Mouse (Mus musculus) layer of hippocampus, adult 2 months (tissue): Measurements from ENCODE around the gene Zfp740. TPM values are rescaled to one million over a fixed set of nuclear protein-coding genes. Genes with fewer than 3 reads are reported as not detected.
A peak's percentile ranks its signal among the peaks of the same experiment; 100 is the strongest.

Experiments used
- DNase-seq, 2 experiments: peaks; one replicate each; pipeline ENCODE4 v3.0.0; 2022; ENCODE audit warnings: low spot score in 2 of 2
- H3K27ac ChIP-seq: fragments of 200-600 bp; 2 replicates; pipeline ENCODE4 v1.8.1; 2022
- H3K4me3 ChIP-seq: fragments of 200-600 bp; 2 replicates; pipeline ENCODE4 v1.8.1; 2022; ENCODE audit warnings: mild to moderate bottlenecking
- CTCF ChIP-seq: fragments of 200-600 bp; conservative IDR thresholded peaks from 2 replicates; pipeline ENCODE4 v1.8.1; 2022; ENCODE audit warnings: antibody characterized with exemption, mild to moderate bottlenecking, moderate library complexity
- total RNA-seq, 2 experiments: library from RNA; stranded (reverse); gene quantifications; 2 replicates each; pipeline ENCODE4 v1.2.3; 2021

Zfp740 gene
- total RNA-seq, 2 experiments from 2014 or later = 68.3 to 76.5 TPM

DNA sequence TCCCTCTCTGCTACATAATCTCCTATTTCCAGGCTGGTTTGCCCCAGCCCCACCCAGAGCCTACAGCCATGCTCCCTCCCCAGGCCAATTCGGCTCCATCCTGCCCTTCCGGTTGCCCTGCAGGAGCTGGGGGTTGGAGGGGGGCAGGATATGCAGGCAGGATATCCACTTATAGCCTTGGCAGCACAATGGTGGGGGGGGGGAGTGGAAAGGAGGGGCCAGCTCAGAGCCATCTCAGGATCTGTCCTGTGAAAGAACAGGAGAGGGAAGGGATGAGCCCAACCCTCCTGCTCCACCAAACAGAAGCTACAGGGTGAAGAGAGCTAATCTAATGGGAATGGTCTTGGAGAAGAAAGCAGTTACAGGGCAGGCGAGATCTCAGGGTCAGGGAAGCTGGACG lies 37.6 kb downstream of the Zfp740 start:
- TF ChIP-seq CTCF = no peak
- H3K4me3 ChIP-seq = no peak overlapping the region
- H3K27ac ChIP-seq = no peak overlapping the region
- DNase-seq = no peak

DNA sequence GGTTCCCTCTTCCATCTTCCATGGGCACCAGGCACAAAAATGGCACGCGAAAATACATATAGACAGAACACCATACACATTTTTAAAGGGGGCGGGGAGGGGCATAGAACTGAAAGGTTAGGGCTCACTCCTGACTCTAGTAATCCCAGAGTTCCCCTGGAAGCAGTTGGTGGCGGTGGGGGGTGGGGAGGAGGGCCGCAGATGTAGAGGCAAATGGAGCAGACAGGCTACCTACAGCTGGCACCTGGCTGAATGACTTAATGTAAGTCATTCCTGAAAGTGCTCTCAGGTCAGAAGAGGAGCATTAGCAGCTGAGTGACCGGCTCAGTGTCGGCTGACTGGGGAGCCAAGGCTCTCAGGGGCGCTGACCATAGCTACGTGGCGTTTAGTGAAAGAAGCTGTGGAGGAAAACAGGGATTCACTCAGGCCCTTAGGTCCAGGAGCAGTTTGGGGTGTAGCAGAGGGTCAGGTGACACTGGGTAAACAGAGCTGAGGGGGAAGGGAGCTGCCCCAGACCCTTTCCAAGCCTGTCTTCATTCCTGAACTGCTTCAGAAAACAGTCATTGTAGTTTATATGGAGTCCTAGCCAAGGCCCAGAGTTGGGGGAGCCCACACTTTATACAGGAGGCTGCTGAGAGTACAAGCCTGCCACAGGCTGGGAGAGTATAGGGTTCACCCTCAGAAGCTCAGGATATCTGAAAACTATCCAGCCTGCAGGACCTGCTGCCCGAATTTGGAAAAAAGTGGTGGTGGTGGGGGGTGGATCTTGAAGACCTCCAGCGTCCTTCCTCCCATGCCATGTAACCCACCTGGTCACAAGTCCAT lies 39.6 kb downstream of the Zfp740 start:
- DNase-seq = no peak
- TF ChIP-seq CTCF = no peak
- Histone ChIP-seq H3K4me3 (no peak overlapping the region), H3K27ac (no peak overlapping the region)

DNA sequence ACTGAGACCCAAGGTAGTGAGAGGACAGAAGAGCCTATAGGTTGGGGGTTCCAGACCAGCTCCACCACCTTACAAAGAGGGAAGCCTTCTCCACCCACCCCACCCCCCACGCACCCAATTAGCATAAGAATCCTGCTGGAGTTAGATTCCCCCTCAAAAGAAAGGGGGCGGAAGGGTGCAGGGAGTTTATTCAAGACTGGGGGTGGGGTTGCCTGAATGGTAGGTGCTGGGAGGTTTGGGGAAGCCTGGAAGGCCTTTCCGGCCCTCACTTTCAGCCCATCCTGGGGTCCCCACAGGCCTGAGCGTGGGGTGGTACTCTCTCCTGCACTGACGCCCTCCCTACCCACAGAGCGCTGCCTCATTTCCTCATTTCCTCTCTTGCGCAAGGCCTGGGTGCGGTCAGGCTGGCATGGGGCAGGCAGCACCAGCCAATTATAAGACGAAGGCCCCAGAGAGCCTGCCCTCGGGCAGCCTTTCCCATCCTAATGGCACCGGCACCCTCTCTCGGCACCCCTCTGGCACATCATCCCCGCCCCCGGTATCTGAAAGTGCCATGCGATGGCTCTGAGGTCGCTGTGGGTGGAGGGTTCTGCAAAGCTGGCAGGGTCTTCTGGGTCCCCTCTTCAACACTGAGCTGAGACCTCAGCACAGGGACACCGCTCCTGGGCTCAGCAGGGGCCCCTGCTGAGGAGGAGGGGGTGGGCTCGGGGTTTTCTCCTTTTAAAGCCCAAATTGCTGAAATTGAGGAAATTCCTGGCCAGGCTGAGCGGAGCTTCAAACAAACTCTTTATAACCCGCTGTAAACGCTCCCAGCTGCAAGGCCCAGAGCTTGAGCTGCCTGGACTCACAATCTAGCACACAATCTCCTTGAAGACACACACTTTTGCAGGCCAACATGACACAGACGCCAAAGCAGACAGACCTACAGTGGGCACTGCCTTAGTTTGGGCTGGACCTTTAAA lies 40.5 kb downstream of the Zfp740 start:
- H3K27ac ChIP-seq = peak overlapping the region; percentile 95
- peak overlapping the region; percentile 79; the same call in 1 of the 2 replicates for H3K4me3 ChIP-seq
- DNase-seq = no peak
- no peak for TF ChIP-seq CTCF

DNA sequence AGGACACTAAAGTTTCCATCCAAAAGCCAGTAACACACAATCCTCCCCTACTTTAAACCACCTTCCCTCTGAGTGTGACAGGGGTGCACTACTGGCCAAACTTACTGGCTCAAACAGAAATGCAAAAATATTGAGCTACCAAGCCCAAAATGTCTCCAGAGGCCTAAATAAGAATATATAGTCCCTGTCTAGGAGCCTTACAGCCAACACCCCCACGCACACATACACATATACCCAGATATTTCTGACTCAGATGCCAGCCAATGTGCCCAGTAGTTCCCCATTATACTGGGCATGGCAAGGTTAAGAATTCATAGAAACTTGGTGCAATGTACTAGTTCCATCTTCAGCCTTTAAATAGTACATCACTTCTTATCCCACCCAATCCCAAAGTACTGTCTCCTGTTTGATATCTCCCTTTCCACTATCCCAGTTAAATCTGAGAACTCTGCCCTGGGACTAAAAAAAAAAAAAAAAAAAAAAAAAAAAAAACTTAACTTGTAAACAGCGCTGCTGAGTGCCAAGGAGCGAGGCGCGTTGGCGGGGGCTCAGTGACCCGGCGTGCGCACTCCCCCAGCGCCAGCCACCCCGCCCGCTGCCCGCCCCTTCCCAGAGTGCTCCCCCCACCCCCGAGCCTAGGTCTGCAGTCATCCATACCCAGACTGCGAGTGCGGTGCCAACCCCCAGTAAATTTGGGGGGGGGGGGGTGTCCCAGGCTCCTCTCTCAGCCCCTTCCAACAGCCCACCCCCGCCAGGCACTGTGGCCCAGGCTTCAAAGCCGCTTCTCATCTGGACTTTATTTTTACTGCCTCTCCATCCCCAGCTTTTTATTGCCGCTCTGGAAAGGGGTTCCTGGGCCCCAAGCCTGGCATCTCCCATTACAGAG lies 41.5 kb downstream of the Zfp740 start:
- no peak for TF ChIP-seq CTCF
- no peak for DNase-seq
- H3K27ac ChIP-seq = peak overlapping the region; percentile 95
- peak overlapping the region; percentile 79 for H3K4me3 ChIP-seq

DNA sequence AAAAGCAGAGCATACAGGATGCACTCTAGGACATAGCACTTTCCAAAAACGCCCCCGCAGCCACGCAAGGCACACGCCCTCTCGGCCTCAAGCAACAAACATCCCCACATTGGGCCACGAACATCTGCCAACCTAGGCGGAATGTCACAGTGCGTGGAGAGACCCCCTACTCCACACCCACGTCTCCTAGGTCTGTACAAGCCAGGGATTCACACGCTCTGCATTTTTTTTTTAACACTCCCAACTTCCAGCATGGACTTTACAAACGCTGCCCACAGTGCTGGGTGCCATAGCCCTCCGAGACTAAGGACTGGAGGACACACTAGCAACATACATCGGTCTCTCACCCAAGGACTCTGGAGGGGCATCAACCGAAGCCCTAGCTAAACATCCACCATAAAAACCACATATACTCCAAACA lies 42.4 kb downstream of the Zfp740 start:
- Histone ChIP-seq H3K4me3 (peak overlapping the region; percentile 79), H3K27ac (peak overlapping the region; percentile 95)
- no peak for DNase-seq
- no peak for TF ChIP-seq CTCF

DNA sequence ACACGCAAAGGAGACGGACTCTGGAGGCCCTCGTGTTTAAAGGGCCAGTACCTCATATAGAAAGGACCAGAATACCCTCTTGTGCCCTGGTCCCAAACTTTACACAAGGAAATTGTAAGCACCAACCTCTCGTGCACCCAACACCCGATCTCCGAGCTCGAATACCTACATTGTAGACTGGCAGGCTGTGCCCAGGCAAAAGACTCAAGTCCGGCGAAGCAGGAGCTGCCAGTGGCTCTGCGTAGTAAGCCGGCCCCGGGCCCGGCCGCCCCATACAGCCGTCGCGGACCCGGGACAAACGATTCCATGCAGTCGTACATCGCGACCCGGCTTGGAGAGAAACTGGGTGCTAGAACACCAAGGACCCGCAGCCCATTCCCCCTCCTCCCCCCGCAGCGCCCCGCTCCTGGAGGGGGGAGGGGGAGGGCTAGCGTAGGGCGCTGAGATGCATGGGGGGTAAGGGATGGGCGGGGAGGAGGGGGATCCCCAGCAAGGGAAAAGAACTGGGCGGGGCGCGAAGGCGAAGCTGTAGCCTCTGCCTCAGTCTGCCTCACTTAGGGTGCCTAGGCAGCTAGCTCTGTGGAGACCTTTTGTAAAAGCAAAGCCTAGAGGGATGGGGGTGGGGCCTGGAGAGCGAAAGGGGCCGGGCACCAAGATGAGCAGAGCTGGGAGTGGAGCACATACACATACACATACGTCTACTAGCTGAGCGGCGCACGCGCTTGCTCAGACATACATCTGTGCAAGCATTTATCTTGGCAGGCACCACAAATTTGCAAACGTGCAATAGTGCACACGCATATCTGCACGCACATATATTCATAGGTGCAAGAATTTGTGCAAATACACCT lies 43.1 kb downstream of the Zfp740 start:
- TF ChIP-seq CTCF = no peak
- Histone ChIP-seq H3K4me3 (peak overlapping the region; percentile 79), H3K27ac (peak overlapping the region; percentile 95)
- peak; percentile 66 to 78 for DNase-seq

DNA sequence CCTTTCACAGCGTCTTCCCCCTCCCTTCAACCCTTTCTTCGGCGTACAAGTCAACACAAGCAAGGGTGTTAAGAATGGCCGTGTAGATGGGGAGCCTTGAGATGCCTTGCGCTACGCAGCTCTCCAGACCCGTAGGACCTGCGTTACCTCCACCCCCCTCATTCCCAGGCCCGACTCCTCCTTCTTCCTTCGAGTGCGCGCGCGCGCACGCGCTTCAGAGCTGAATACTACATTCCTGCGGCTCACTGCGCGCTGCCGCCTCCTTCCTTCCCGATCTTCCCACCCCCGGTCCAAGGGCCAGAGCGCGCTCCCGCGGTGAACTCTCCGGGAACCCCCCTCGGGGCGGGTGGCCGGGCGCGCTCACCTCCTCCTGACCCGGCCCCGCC lies 43.8 kb downstream of the Zfp740 start:
- peak overlapping the region; percentile 95 for H3K27ac ChIP-seq
- TF ChIP-seq CTCF = no peak
- H3K4me3 ChIP-seq = peak overlapping the region; percentile 79
- DNase-seq = peak; percentile 86 to 90

DNA sequence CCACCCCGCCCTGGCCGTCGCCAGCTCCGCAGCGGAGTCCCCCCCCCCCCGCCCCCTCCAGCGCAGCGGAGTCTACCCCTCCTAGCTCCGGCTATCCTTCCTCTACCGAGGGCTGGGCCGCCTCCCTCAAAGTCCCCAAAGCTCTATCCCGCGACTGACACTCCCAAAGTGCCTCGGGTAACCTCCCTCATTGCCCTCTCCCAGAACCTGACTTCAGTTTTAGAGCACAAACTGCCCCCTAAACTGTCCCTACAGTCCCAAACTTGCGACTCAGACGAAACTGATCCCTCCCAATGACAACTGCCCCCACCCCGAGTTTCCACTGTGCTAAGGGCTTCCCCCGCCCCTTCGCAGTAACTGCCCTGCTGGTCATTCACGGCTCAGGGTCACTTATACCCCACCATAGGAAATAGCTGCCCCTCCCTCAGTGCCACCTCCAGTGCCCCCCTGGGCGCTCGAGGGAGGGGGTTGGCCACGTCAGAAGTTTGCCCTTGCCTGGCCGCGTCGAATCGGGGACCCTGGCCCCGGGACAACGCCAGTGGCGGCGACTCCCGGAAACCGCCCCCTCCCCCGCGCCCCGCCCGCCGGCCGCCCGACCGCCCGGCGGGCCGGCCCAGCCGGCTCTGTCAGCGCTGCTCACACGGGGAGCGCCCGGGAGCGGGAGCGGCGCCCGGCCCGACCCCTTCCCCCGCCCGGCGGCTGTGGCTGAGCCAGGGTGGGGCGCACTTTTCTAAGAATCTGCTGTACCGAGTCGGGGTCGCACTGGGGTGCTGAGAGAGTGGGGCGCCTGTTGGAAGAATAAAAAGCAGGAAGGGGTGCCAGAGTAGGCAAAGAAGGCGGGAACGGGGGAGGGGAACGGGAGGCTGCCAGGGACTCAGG lies 44.4 kb downstream of the Zfp740 start:
- H3K4me3 ChIP-seq = peak overlapping the region; percentile 79

DNA sequence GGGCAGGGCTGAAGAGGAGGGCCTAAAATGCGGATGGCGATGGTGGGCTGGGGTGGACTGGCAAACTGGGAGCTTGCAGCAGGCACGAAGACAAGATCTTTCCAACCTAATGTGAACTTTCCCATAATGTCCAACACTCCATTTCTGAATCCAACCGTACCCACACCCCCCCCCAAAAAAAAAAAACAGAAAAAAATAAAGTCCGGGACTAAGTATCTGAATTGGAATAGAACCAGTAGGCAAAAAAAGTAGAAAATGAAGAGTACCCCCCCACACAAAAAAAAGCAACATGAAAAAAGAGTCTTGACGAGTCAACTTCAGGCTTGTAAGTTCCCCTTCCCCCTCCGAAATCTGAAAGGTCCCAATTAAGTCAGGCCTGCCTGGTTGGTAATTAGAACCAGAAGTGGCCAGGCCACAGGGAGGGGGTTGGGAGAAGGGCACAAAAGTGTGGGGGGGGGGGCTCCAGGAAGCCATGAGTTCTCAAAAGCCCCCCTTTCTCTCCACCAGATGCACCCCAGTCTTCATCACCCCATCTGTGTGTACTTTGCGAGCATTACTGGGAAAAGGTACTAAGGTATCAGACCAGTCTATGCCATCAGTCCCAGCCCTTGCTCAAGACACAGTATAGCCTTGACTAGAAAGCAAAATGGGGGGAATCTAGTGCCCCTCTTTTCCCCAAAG lies 45.2 kb downstream of the Zfp740 start:
- DNase-seq = no peak
- Histone ChIP-seq H3K27ac (peak overlapping the region; percentile 95), H3K4me3 (peak overlapping the region; percentile 79)
- no peak for TF ChIP-seq CTCF

More for the DNA sequence above, 44.4 kb downstream of the Zfp740 start:
- peak in 1 of 2 experiments; percentile 59 for DNase-seq
- no peak; the same call in 1 of the 2 replicates for TF ChIP-seq CTCF
- H3K27ac ChIP-seq = peak overlapping the region; percentile 95

DNA sequence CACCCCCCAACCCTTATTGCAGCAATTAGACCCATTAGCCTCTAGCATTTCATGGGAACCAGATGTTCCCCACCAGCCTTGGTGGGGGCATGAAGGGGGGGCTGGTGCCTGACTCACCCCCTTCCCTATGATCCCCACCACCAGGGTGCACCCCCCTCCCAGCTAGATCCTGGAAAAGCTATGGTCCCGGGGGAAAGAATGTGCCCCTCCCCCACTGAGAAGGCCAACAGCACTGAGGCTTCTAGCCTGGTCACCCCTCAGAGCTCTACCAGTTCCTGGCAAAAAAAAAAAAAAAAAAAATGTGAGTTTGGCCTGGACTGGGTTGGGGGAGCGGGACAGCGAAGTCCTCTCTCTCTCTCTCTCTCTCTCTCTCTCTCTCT lies 45.8 kb downstream of the Zfp740 start:
- Histone ChIP-seq H3K4me3 (no peak overlapping the region), H3K27ac (peak overlapping the region; percentile 95)
- no peak for TF ChIP-seq CTCF
- DNase-seq = no peak
